Mouse (Mus musculus) stomach, embryonic 14.5 days (tissue): ENCODE measurements around the gene Atp5d. TPM values are rescaled to one million over a fixed set of nuclear protein-coding genes. Genes with fewer than 3 reads are reported as not detected.
A peak's percentile ranks its signal among the peaks of the same experiment; 100 is the strongest.

Experiments used
- ATAC-seq: fragments of 200-750 bp; cut with Nextera tagmentation; 2 replicates; pipeline ENCODE4 v1.8.0; 2017; ENCODE audit warnings: low read depth, moderate TSS enrichment; ENCODE audit not compliant: insufficient number of reproducible peaks, insufficient read depth, low FRiP score
- H3K27ac ChIP-seq: fragments of 300-500 bp; sonication (generic); 2 replicates; pipeline ENCODE4 v1.5.1; 2014; ENCODE audit warnings: mild to moderate bottlenecking, low read length, moderate library complexity, mixed read lengths
- H3K27me3 ChIP-seq: fragments of 300-500 bp; sonication (generic); 2 replicates; pipeline ENCODE4 v1.6.1; 2014; ENCODE audit warnings: low read length, control low read depth, mixed read lengths; ENCODE audit not compliant: control insufficient read depth, insufficient read depth
- H3K36me3 ChIP-seq: fragments of 300-500 bp; sonication (generic); 2 replicates; pipeline ENCODE4 v1.6.1; 2014; ENCODE audit warnings: mild to moderate bottlenecking, control low read depth, low read length, moderate library complexity, mixed read lengths; ENCODE audit not compliant: control insufficient read depth, insufficient read depth
- H3K4me1 ChIP-seq: fragments of 300-500 bp; sonication (generic); 2 replicates; pipeline ENCODE4 v1.6.1; 2014; ENCODE audit warnings: low read length, control low read depth, mixed read lengths; ENCODE audit not compliant: control insufficient read depth, insufficient read depth
- H3K4me2 ChIP-seq: fragments of 300-500 bp; sonication (generic); replicated peaks from 2 replicates; pipeline ENCODE4 v1.6.1; 2014; ENCODE audit warnings: low read depth, low read length, control low read depth
- H3K4me3 ChIP-seq: fragments of 300-500 bp; sonication (generic); 2 replicates; pipeline ENCODE4 v1.5.1; 2014; ENCODE audit warnings: low read depth, low read length, control low read depth
- H3K9ac ChIP-seq: fragments of 300-500 bp; sonication (generic); replicated peaks from 2 replicates; pipeline ENCODE4 v1.6.1; 2014; ENCODE audit warnings: low read depth, mild to moderate bottlenecking, control low read depth, low read length, moderate library complexity, mixed read lengths
- H3K9me3 ChIP-seq: fragments of 300-500 bp; sonication (generic); 2 replicates; pipeline ENCODE4 v1.6.1; 2016; ENCODE audit warnings: low read depth, low read length, control low read depth; ENCODE audit not compliant: control insufficient read depth
- WGBS: fragments of 180-500 bp; shearing (Covaris S2); extraction: QIAGEN DNeasy Blood & Tissue Kit; methylation state at CpG from one replicate; pipeline ENCODE4 v1.1.7; 2014; 5-methylcytosine and 5-hydroxymethylcytosine counted together
- polyA plus RNA-seq: library from polyadenylated mRNA; unstranded; fragments of >200 nt; fragmentation: Nextera tagmentation; extraction: Ambion mirVana; gene quantifications from 2 replicates; pipeline ENCODE4 v1.2.1, GENCODE M21; 2014

The Atp5d gene
- polyA plus RNA-seq, 1 experiment from 2014 or later = 531 TPM

DNA sequence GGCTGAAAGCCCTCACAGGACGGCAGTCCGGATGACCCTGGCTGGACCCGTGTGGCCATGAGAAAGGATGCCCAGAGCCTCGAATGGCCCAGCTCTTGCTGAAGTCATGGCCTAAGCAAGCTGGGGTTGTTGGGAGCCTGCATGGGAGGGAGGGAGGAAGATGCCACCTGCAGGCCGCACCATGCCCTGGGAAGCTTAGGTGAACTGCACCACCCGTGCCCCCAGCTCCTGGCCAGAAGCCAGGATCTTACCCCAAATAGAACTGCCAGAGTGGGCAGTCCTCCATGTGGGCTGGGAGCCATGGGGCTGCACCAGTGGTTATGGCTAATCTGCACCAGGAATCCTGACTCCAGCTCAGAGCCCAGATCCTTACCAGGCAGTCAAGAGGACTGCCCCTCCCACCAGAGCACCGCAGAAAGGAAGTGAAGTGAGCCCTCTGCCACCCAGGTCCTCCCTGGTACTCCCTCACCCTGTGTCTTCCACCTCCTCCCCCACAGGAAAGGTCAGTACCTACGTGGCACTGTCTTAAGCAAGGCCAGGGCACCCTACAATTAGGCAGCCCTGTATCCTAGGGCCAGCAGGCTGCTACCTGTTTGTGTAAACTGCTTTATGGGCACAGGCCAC, 5.1 kb upstream of the Atp5d start:
- Histone ChIP-seq H3K9ac (no peak overlapping the region), H3K27ac (no peak overlapping the region), H3K4me3 (no peak overlapping the region), H3K4me2 (no peak overlapping the region), H3K4me1 (peaks cover 14% of the 10 kb centered on the region; the same call in 1 of the 2 replicates), H3K9me3 (no peaks in the 10 kb centered on the region), H3K36me3 (peaks cover 40% of the 10 kb centered on the region), H3K27me3 (0 out of 2 replicates have a peak, but pooled peaks cover 7% of the 10 kb centered on the region)
- 77% methylated on average over 8 of the region's 8 CpGs for WGBS
- ATAC-seq = no peak

DNA sequence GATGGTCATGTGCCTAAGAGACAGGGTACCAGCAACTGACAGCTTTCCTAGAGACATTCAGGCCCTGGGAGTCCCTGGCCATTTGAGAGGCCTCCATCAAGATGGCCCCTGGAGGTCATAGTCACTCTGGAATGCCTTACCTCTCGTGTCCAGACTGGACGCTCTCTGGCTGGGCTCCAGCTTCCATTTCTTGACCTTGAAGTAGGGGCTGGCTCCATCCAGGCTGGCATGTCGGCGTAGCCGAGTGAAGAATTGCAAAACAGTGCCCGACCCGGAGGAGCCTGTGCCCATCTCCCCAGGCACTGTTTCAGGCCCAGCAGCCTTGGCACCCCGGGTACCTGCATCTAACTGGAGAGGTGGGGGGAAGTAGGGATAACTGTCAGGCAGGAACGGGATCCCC, 4.0 kb upstream of the Atp5d start:
- H3K4me1 ChIP-seq = peaks cover 17% of the 10 kb centered on the region; the same call in 1 of the 2 replicates
- no peak for ATAC-seq
- WGBS = 87% methylated on average over 9 of the region's 9 CpGs

DNA sequence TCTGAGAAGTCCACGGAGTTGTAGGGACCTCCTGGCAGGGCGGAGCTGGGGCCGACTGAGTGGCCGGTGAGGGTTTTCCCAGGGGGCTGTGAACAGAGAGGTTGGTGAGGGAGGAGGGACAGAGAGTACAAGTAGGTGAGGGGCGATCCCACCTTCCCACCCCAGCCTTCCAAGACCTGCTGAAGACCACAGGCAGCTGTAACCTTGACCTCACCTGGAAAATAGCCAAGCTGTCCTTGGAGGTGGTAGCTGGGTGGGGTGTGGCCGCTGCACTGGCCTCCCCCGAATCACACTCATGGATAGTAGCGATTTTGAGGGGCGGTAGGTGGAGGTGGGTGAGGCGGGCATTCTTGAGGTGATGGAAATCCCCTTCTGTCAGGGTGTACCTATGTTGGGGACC, 3.3 kb upstream of the Atp5d start:
- Histone ChIP-seq H3K27ac (no peak overlapping the region), H3K27me3 (0 out of 2 replicates have a peak, but pooled peaks cover 7% of the 10 kb centered on the region), H3K4me1 (peaks cover 13% of the 10 kb centered on the region; the same call in 1 of the 2 replicates)

More for the DNA sequence above, 4.0 kb upstream of the Atp5d start:
- Histone ChIP-seq H3K9me3 (no peaks in the 10 kb centered on the region), H3K4me3 (no peak overlapping the region), H3K27me3 (0 out of 2 replicates have a peak, but pooled peaks cover 7% of the 10 kb centered on the region), H3K9ac (no peak overlapping the region), H3K27ac (no peak overlapping the region), H3K4me2 (no peak overlapping the region), H3K36me3 (peaks cover 29% of the 10 kb centered on the region)

DNA sequence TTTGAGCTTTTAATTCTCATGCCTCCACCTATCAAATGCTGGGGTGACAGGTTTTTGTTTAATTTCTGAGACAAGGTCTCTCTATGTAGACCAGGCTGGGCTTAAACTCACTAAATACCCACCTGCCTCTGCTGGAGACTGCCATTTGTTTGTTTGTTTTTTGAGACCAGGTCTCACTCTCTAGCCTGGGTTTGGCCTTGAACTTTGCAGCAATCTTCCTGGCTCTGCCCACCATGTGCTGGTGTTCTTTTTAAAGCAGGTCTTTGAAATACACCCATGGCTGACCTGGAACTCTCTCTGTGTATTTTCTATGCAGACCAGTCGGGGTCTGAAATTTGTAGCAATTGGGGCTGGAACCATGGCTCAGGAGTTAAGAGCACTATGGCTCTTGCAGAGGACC, 2.8 kb upstream of the Atp5d start:
- Histone ChIP-seq H3K9ac (no peak overlapping the region), H3K9me3 (no peaks in the 10 kb centered on the region), H3K27me3 (0 out of 2 replicates have a peak, but pooled peaks cover 7% of the 10 kb centered on the region), H3K27ac (no peak overlapping the region), H3K4me3 (no peak overlapping the region), H3K4me2 (no peak overlapping the region), H3K36me3 (peaks cover 19% of the 10 kb centered on the region), H3K4me1 (peaks cover 13% of the 10 kb centered on the region; the same call in 1 of the 2 replicates)
- no peak for ATAC-seq
- WGBS = 97% methylated on average over 1 of the region's 1 CpGs

More for the DNA sequence above, 3.3 kb upstream of the Atp5d start:
- peaks cover 22% of the 10 kb centered on the region for H3K36me3 ChIP-seq
- no peak overlapping the region for H3K9ac ChIP-seq
- H3K9me3 ChIP-seq = no peaks in the 10 kb centered on the region
- WGBS = 85% methylated on average over 10 of the region's 10 CpGs
- no peak for ATAC-seq
- no peak overlapping the region for H3K4me3 ChIP-seq
- no peak overlapping the region for H3K4me2 ChIP-seq

DNA sequence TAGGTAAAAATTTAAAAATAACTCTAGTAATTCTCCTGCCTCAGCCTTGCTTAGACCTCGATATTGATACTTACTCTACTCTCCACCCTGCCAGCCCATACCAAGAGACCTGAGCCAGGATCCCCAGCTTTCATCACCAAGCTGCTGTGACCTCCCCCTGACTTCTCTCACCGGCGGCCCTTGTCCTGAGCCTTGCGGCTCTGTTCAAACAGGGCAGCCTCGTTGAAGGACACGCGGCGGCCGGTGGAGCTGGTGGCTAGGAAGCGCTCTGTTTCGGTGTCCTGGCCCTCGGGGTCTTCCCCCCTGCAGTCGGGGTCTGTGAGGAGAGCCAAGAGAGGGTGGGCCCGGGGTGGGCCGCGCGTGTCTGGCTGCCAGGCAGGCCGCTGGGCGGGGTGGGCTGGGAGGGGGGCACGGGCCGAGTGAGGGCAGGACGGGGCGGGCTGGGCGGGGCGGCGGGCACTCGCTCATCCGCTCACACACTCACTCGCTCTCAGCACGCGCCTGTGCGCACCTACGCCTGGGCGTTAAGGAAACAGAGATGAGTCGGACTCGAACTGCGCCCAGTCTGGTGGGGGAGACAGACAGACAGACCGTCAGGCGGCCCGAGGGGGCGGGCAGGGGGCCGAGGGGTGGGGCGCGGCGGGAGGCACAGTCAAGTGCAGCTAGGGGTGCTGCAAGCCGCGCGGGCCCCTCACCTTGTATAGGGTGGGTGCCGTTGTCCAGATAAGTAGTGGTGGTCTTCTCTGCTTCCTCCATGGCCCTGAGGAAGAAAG, 2.1 kb upstream of the Atp5d start:
- Histone ChIP-seq H3K27me3 (0 out of 2 replicates have a peak, but pooled peaks cover 7% of the 10 kb centered on the region), H3K36me3 (peaks cover 11% of the 10 kb centered on the region), H3K9ac (no peak overlapping the region; the same call in 1 of the 2 replicates), H3K9me3 (no peaks in the 10 kb centered on the region), H3K4me2 (peak overlapping the region; percentile 97), H3K4me1 (peaks cover 17% of the 10 kb centered on the region; the same call in 1 of the 2 replicates), H3K4me3 (peak overlapping the region; percentile 73; the same call in 1 of the 2 replicates), H3K27ac (no peak overlapping the region)
- 14% methylated on average over 40 of the region's 49 CpGs for WGBS
- no peak for ATAC-seq

DNA sequence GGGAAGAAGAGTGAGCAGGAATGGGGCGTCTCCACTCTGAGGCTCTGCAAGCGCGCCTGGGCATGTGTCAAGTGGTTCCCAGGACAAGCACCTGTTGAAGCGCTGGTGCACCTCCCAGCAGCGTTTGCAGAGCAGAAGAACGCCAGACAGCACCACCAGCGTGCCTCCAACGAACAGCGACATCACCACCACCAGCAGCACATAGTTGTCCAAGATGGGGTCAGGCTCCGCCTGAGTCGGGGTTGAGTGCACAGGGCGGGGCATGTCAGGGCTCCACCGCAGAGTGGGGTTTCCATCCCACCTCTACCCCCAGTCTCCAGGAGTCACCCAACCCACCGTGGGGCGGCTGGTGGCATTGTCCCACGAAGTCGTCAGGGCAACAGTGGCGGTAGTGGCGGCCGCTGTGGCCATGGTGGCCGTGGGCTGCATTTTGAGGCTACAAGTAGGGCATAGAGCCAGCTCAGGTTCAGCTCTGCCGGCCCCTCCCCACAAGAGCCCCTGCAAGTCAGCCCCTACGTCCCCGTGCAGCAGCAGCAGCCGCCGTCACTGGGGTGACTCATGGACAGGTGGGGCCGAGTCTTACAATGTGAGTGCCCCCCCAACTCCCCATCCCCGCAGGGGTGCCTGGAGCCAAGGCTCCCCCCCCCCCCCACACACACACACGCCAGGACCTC, 1.3 kb upstream of the Atp5d start:
- H3K27me3 ChIP-seq = 0 out of 2 replicates have a peak, but pooled peaks cover 7% of the 10 kb centered on the region
- ATAC-seq = no peak
- H3K9ac ChIP-seq = no peak overlapping the region

DNA sequence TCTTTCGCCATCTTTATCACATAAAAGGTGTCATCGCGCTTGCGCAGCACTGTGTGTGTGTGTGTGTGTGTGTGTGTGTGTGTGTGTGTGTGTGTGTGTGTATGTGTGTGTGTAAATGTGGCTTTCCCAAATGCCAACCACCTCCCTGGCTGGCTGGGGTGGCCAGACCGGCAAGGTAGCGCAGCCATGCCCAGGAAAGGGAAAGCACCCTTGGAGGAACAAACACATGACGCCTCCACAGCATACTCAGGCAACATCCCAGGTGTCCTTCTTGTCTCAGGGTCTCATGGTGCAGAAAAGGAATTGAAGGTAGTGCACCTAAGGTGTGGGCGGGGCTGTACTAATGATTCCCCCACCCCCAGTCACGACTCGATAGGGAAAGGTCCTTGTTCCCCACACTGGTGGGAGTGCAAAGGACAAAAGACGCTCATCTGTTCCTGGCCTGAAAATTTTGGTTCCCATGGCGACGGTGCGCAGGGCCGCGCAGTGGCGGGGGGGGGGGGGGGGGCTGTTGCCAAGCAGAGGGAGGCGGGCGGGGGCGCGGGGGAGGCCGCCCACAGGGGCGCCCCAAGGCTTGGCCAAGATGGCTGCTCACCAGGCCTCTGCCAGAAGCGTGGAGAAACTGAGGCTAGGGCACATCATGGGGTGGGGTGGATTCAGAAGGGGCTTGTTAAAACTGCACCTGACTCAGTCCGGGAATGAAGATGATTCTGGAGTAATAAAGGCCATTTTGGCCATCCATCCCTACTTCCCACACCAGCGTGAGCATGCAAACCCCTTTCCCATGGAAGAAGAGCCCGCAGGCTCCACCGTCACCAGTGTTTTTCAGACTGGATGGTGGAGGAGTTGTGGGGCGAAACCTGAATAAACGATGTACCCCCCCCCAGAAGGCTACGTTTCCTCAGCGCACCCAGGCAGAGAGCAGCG, 543 bp upstream of the Atp5d start:
- Histone ChIP-seq H3K4me2 (peak overlapping the region; percentile 97), H3K27me3 (0 out of 2 replicates have a peak, but pooled peaks cover 7% of the 10 kb centered on the region), H3K4me1 (peaks cover 19% of the 10 kb centered on the region; the same call in 1 of the 2 replicates), H3K9ac (peak overlapping the region; percentile 86), H3K4me3 (peak overlapping the region; percentile 73), H3K9me3 (no peaks in the 10 kb centered on the region), H3K36me3 (no peaks in the 10 kb centered on the region; the same call in 1 of the 2 replicates), H3K27ac (peak overlapping the region; percentile 79; the same call in 1 of the 2 replicates)
- 7% methylated on average over 29 of the region's 33 CpGs for WGBS
- no peak for ATAC-seq

More for the DNA sequence above, 1.3 kb upstream of the Atp5d start:
- peaks cover 17% of the 10 kb centered on the region; the same call in 1 of the 2 replicates for H3K4me1 ChIP-seq
- H3K9me3 ChIP-seq = no peaks in the 10 kb centered on the region
- H3K36me3 ChIP-seq = peaks cover 7% of the 10 kb centered on the region
- peak overlapping the region; percentile 73 for H3K4me3 ChIP-seq
- H3K4me2 ChIP-seq = peak overlapping the region; percentile 97
- WGBS = 5% methylated on average over 29 of the region's 29 CpGs
- 0 out of 2 replicates have a peak overlapping the region, but pooled peaks have one; percentile 79 for H3K27ac ChIP-seq
